Mouse (Mus musculus) neural tube, embryonic 13.5 days (tissue): ENCODE results near the gene Hapln3. TPM values are rescaled to one million over a fixed set of nuclear protein-coding genes. Genes with fewer than 3 reads are reported as not detected.
A peak's percentile ranks its signal among the peaks of the same experiment; 100 is the strongest.

Experiments used
- ATAC-seq: fragments of 200-750 bp; cut with Nextera tagmentation; 2 replicates; pipeline ENCODE4 v1.8.0; 2017; ENCODE audit warnings: low read depth, mild to moderate bottlenecking, moderate TSS enrichment, moderate library complexity
- H3K27ac ChIP-seq: fragments of 300-500 bp; sonication (generic); replicated peaks from 2 replicates; pipeline ENCODE4 v1.5.1; 2015; ENCODE audit warnings: moderate library complexity, mild to moderate bottlenecking, inconsistent platforms
- H3K27me3 ChIP-seq: fragments of 300-500 bp; sonication (generic); 2 replicates; pipeline ENCODE4 v1.6.1; 2015; ENCODE audit warnings: mild to moderate bottlenecking, inconsistent platforms
- H3K36me3 ChIP-seq: fragments of 300-500 bp; sonication (generic); 2 replicates; pipeline ENCODE4 v1.6.1; 2015; ENCODE audit warnings: mild to moderate bottlenecking, inconsistent platforms
- H3K4me1 ChIP-seq: fragments of 300-500 bp; sonication (generic); replicated peaks from 2 replicates; pipeline ENCODE4 v1.6.1; 2015; ENCODE audit warnings: inconsistent platforms
- H3K4me2 ChIP-seq: fragments of 300-500 bp; sonication (generic); 2 replicates; pipeline ENCODE4 v1.6.1; 2015; ENCODE audit warnings: inconsistent platforms, mild to moderate bottlenecking, moderate library complexity
- H3K4me3 ChIP-seq: fragments of 300-500 bp; sonication (generic); 2 replicates; pipeline ENCODE4 v1.5.1; 2015; ENCODE audit warnings: mild to moderate bottlenecking, inconsistent platforms
- H3K9ac ChIP-seq: fragments of 300-500 bp; sonication (generic); 2 replicates; pipeline ENCODE4 v1.6.1; 2015; ENCODE audit warnings: moderate library complexity, mild to moderate bottlenecking, inconsistent platforms
- H3K9me3 ChIP-seq: fragments of 300-500 bp; sonication (generic); 2 replicates; pipeline ENCODE4 v1.6.1; 2016; ENCODE audit warnings: inconsistent platforms
- WGBS: fragments of 180-500 bp; shearing (Covaris S2); methylation state at CpG from one replicate; pipeline ENCODE4 v1.1.7; 2015; 5-methylcytosine and 5-hydroxymethylcytosine counted together
- polyA plus RNA-seq: library from polyadenylated mRNA; unstranded; fragments of >200 nt; fragmentation: Nextera tagmentation; extraction: Ambion mirVana; gene quantifications from 2 replicates; pipeline ENCODE4 v1.2.1, GENCODE M21; 2015

Gene Hapln3
- 1.5 and 1.7 TPM in 2 replicates for polyA plus RNA-seq

DNA sequence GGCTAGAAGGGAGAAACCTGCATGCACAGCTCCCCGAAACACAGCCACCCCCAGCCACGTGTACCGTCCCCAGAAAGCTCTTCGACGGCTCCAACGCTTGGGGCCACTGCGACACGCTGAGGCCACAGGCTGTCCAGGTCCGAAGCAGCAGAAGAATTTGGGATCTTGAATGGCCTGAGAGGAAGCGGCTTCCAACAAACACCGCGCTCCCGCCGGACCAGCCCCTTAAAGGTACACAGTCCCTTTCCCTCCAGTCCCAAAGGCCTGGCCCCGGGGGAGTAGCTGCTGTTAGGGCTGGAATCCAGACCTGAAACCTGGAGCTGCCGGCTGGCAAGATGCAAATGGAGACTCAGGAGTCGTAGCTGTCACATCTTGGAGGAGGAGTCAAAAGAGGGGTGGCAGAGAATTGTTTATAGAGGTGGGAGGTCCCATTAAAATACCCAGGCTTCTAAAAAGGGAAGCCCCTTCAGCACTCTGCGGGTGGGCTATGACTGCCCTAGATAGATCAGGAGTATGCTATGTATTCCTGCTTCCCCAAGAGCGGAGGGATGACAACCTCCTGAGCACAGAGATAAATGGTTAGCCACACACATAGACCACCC, at the start of gene Hapln3:
Gene Hapln3 (minus strand): TSS at position 176 of the 602 bp plus-strand sequence.
- Histone ChIP-seq H3K9me3 (no peaks in the 10 kb centered on the region), H3K4me3 (peak within 1 kb of the TSS; percentile 27), H3K27ac (no peak within 1 kb of the TSS), H3K27me3 (peaks cover 29% of the 10 kb centered on the region), H3K36me3 (no peaks in the 10 kb centered on the region), H3K4me1 (peaks cover 21% of the 10 kb centered on the region), H3K9ac (peak within 1 kb of the TSS; percentile 49; the same call in 1 of the 2 replicates), H3K4me2 (peak within 1 kb of the TSS; percentile 52)
- ATAC-seq, result peak; percentile 44; the same call in 1 of the 2 replicates
- WGBS, result 3% methylated on average over 19 of the region's 19 CpGs

DNA sequence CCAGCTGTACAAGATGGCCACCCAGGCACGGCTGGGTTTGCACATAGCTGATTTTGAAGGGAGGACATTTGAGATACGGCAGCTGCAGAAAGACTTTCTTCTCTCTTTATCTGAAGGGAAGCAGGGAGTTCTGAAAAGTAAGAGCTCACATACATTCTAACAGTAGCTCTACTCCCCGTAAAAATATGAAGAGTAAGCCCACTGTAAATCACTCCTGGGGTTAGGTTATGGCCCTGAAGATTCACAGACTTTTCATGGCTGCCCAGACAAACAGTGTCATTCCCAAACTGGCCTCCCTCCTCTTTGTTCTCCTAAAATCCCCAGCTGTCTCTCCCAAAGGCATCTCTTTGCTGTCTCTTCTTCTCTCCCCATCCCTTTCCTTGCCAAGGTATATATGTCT, 43.0 kb upstream of the Hapln3 start:
- Histone ChIP-seq H3K4me3 (no peak overlapping the region), H3K27ac (no peak overlapping the region), H3K4me1 (no peaks in the 10 kb centered on the region), H3K9me3 (no peaks in the 10 kb centered on the region), H3K36me3 (no peaks in the 10 kb centered on the region), H3K9ac (no peak overlapping the region), H3K4me2 (no peak overlapping the region), H3K27me3 (no peaks in the 10 kb centered on the region)
- 81% methylated on average over 3 of the region's 3 CpGs for WGBS
- no peak for ATAC-seq

DNA sequence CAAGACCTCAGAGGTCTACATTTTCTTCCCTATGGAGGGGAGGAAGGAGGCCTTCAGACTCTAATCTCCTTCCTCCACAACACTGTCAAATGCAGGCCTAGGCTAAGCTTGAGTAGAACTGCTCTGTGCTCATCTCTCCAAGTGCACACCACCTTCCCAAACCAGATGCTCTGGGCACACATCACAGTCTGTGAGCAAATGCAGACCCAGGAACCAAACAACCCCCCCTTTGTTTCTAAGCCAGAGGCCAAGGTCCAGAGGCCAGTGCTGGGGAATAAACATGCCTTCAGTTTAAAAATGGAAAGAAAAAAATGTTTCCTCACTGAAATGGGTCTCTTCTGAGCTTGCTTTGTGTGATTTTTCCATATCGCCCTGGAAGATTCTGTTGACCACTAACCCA, 41.0 kb upstream of the Hapln3 start:
- Histone ChIP-seq H3K9ac (no peak overlapping the region), H3K27ac (no peak overlapping the region), H3K27me3 (no peaks in the 10 kb centered on the region), H3K9me3 (no peaks in the 10 kb centered on the region), H3K36me3 (no peaks in the 10 kb centered on the region), H3K4me2 (no peak overlapping the region), H3K4me3 (no peak overlapping the region), H3K4me1 (0 out of 2 replicates have a peak, but pooled peaks cover 5% of the 10 kb centered on the region)
- no peak for ATAC-seq
- WGBS, result 70% methylated on average over 1 of the region's 1 CpGs

DNA sequence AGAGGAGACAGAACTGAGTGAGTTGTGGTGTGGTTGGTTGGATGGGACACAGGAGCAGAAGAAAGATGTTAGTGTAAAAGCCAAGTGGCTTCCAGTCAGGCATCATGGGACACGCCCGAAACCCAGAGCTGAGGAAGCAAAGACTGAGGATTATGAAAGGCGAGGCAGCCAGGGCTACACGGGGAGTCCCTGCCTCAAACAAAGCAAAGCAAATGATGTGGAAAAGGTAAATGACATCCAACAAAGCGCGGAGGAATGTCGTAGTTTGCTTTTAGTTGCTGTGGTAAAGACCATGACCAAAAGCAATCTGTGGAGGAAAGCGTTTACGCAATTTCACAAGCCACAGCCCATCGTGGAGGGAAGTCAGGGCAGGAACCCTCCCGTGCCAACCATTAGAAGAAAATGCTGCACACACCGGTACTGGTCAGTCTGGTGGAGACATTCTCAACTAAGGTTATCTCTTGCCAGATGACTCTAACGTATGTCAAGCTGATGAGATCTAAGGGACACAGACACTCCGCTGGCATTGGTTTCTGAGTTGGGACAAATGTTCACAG, 36.3 kb upstream of the Hapln3 start:
- Histone ChIP-seq H3K27me3 (no peaks in the 10 kb centered on the region), H3K4me3 (no peak overlapping the region), H3K4me1 (0 out of 2 replicates have a peak, but pooled peaks cover 5% of the 10 kb centered on the region), H3K36me3 (no peaks in the 10 kb centered on the region), H3K4me2 (no peak overlapping the region), H3K9ac (no peak overlapping the region), H3K9me3 (no peaks in the 10 kb centered on the region; the same call in 1 of the 2 replicates), H3K27ac (no peak overlapping the region)
- ATAC-seq, result no peak
- WGBS, result 27% methylated on average over 14 of the region's 14 CpGs

DNA sequence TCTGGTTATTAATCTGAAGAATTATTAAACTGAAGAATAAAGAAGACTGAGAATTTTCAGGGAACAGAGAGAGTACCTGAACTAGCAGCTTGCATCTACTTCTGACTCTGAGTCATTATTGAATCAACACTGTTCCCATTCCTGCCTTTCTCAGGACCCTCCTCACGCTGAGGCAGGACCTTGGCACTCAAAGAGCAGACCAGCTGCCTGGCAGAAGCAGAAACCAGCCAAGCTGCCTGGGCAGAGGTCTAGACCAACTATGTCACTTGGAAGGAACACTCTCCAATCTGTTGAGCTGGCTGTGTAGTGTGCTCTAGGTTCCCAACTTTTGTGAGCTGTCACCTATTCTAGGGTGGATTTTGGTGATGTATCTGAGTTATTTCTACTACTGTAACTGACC, 28.6 kb upstream of the Hapln3 start:
- H3K9ac ChIP-seq, result no peak overlapping the region
- no peaks in the 10 kb centered on the region for H3K36me3 ChIP-seq
- H3K4me3 ChIP-seq, result no peak overlapping the region
- 68% methylated on average over 1 of the region's 1 CpGs for WGBS
- H3K9me3 ChIP-seq, result no peaks in the 10 kb centered on the region; the same call in 1 of the 2 replicates
- no peak overlapping the region for H3K27ac ChIP-seq
- ATAC-seq, result no peak
- no peaks in the 10 kb centered on the region for H3K4me1 ChIP-seq
- no peak overlapping the region for H3K4me2 ChIP-seq
- no peaks in the 10 kb centered on the region for H3K27me3 ChIP-seq

DNA sequence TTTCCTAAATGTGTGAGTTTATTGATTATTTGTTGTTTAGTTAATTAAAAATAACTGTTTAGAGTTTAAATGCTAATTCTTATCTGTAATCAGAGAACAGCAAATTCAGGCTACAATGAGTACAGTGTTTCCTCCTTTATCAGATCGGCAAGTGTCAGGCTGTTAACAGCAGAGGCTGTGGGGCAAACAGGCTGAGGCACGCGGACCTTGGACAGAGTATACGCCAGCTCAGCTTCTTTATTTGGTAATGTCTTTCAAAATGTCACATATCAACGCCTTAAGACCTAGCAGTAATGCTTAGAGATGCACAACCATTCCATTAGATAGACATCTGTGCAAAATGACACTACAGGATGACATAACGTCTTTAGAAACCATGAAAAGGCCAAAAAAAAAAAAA, 18.7 kb upstream of the Hapln3 start:
- WGBS, result 69% methylated on average over 6 of the region's 6 CpGs
- Histone ChIP-seq H3K4me3 (no peak overlapping the region), H3K27ac (no peak overlapping the region), H3K4me2 (peak overlapping the region; percentile 89), H3K36me3 (no peaks in the 10 kb centered on the region), H3K9ac (no peak overlapping the region), H3K9me3 (no peaks in the 10 kb centered on the region), H3K27me3 (no peaks in the 10 kb centered on the region), H3K4me1 (peaks cover 27% of the 10 kb centered on the region)
- no peak for ATAC-seq

DNA sequence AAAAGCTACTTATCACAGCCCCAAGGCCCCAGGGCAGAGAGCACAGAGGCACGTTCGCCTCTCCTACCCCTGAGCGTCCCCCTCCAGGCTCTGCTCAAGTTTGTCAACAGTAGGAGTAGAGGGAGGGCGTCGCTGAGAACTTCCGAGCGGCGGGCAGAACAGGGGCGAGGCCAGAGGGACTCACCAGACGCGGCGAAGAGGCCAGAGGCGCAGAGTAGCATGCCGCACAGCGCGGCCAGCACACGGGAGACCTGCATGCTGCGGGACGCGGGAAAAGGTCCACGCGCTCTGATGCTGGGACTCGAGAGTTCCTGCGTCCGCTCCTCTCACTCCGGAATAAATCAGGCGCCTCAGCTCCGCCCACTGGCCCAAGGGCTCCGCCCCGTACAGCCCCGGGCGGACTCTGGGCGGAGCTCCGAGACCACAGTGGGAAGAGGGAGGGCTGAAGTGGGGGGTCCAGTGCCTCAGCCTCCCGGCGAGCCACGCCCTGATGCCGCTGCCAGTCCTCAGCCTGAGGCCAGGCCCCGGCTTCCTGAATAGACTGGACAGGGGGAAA, 18.0 kb upstream of the Hapln3 start, which contains the start of gene Mfge8:
Gene Mfge8 (minus strand): TSS at position 350 of the 556 bp plus-strand sequence.
- no peaks in the 10 kb centered on the region for H3K9me3 ChIP-seq
- no peak within 1 kb of the TSS for H3K27ac ChIP-seq
- peak within 1 kb of the TSS; percentile 89 for H3K4me2 ChIP-seq
- peak; percentile 95 for ATAC-seq
- H3K9ac ChIP-seq, result peak within 1 kb of the TSS; percentile 63
- no peaks in the 10 kb centered on the region for H3K27me3 ChIP-seq
- H3K36me3 ChIP-seq, result no peaks in the 10 kb centered on the region
- peaks cover 27% of the 10 kb centered on the region for H3K4me1 ChIP-seq
- under 1% methylated on average over 39 of the region's 39 CpGs for WGBS
- H3K4me3 ChIP-seq, result peak within 1 kb of the TSS; percentile 47

DNA sequence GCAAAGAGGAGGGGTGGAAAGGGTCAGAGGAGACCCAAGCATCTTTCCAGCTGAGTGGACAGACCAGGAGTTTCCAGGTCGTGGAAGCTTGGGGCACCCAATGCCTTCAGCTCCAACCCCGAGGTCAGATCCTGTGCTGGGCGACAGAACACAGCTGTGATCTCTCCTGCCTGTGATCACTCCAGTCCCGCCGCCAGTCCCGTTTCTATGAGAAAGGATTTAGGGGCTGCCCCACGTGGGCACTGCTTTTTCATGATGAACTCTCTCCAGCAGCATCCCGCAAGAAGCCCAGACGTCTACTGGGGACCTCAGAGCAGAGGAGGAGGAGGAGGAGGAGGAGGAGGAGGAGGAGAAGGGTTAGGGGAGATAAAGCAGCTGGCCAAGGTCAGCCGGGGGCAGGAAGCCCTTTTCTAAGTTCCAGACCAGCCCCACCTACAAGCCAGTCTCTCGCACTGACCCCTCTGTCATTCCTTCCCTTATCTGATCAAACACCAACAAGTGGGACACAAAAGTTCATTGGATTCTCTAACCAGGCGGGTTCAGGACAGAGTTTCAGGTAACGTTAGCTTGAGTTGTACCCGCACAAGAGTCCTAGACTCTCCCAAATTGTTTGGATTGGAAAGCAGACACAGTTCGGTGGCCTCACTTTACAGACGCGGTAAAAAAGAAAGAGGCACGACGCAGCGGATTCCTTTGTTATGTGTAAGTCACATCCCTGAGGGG, 17.3 kb upstream of the Hapln3 start:
- Histone ChIP-seq H3K36me3 (no peaks in the 10 kb centered on the region), H3K4me1 (peaks cover 27% of the 10 kb centered on the region), H3K9ac (peak overlapping the region; percentile 63), H3K4me3 (peak overlapping the region; percentile 47), H3K27ac (no peak overlapping the region), H3K27me3 (no peaks in the 10 kb centered on the region), H3K9me3 (no peaks in the 10 kb centered on the region), H3K4me2 (peak overlapping the region; percentile 89)
- WGBS, result under 1% methylated on average over 20 of the region's 20 CpGs
- ATAC-seq, result no peak

DNA sequence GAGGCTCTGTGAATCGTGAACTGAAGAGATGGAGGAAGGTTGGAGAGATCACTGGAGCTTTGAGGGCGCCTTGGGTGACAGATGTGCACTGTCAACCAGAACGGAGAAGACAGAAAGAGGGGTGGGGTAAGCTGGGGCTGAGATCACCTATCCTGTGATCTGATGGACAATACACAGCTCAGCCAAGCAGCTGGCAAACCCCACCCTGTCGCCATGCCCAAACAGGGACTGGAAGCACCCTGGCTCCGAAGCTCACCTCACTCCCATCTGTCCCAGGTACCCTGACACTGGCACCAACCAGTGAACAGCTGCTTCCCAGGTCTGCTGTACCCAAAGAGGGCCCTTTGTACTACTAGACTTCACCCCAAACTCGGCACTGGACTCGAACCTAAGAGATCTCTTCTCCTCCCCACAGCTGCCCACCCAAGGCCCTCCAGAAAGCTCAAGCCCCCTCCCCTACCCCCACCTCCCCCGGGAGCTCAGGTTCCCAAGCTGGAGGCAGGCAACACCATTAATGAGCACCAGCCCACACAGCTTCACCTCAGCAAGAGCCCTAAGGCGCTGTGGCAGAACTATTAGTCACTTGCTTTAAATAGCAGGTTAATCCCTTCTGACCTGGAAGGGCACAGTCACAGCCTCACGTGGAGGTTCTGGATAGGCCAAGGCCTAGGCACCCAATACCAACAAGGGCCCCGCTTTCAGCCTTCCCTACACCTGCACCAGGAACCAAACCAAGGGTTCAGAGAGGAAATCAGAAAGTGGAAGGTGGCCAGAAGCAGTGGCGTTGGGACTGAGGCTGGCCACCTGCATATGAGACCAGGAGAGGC, 16.4 kb upstream of the Hapln3 start:
- H3K9ac ChIP-seq, result no peak overlapping the region
- H3K36me3 ChIP-seq, result no peaks in the 10 kb centered on the region
- H3K4me3 ChIP-seq, result peak overlapping the region; percentile 47; the same call in 1 of the 2 replicates
- no peaks in the 10 kb centered on the region for H3K9me3 ChIP-seq
- peaks cover 27% of the 10 kb centered on the region for H3K4me1 ChIP-seq
- no peak overlapping the region for H3K27ac ChIP-seq
- no peak for ATAC-seq
- peak overlapping the region; percentile 89 for H3K4me2 ChIP-seq
- WGBS, result 59% methylated on average over 12 of the region's 12 CpGs
- H3K27me3 ChIP-seq, result no peaks in the 10 kb centered on the region

DNA sequence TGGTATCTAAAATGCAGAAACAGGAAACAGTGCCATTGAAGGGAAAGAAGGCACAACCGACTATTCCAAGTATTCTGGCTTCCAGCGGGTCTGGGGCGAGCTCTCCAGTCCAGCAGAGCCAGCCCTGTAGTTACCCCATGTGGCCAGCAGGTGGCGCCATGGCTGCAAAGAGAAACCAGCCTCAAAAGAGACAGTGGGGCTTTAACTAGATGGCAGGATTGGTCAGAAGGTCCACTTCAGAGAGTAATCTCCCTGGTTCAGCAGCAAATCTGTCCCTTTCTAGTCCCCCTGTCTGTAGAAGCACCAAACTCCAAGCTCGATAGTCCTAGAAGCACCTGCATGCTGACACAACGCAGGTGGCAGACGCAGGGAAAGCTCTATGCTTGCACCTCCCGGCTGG, 10.1 kb upstream of the Hapln3 start:
- Histone ChIP-seq H3K9ac (no peak overlapping the region), H3K27ac (no peak overlapping the region), H3K4me2 (no peak overlapping the region), H3K4me1 (peaks cover 3% of the 10 kb centered on the region; the same call in 1 of the 2 replicates), H3K27me3 (no peaks in the 10 kb centered on the region), H3K4me3 (no peak overlapping the region), H3K36me3 (no peaks in the 10 kb centered on the region), H3K9me3 (no peaks in the 10 kb centered on the region)
- ATAC-seq, result peak; percentile 19; the same call in 1 of the 2 replicates
- 38% methylated on average over 8 of the region's 8 CpGs for WGBS

DNA sequence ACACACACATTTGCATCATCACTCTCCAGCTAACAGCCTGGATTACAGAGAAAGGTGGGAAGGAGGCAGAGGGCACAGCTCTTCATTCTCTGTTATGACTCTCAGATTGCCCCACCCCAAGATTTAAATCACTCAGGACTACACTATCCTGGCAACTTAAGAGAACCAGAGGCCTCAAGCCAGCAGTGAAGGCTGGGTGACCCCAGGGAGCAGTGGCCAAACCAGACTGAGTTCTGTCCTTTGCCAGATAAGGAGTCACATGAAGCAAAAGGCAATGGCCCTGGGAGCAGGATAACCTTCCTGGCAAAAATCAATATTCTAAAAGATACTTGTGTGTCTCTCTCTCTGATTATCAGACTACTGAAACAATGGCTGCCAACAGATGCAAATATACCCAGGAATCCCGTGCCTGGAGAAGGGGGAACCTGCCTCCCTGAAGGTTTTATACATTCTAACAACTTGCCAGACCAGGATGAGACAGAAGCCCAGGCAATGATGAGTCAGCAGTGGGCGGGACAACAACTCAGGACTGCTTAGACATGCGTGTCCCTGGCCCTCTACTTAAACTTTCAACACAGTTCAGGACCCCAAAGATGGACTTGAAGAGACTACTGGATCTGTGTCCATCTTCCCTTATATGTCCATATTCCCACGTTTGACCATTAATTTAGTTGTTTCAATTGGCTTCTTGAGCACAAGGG, 9.2 kb upstream of the Hapln3 start:
- no peak for ATAC-seq
- no peaks in the 10 kb centered on the region for H3K9me3 ChIP-seq
- H3K9ac ChIP-seq, result no peak overlapping the region
- 61% methylated on average over 4 of the region's 4 CpGs for WGBS
- H3K27ac ChIP-seq, result no peak overlapping the region
- H3K36me3 ChIP-seq, result no peaks in the 10 kb centered on the region
- no peaks in the 10 kb centered on the region for H3K27me3 ChIP-seq
- H3K4me3 ChIP-seq, result no peak overlapping the region
- peaks cover 3% of the 10 kb centered on the region; the same call in 1 of the 2 replicates for H3K4me1 ChIP-seq
- H3K4me2 ChIP-seq, result no peak overlapping the region
